Mouse (Mus musculus) small intestine, adult 2 months (tissue): Measurements from ENCODE around the gene Dysf. TPM values are rescaled to one million over a fixed set of nuclear protein-coding genes. Genes with fewer than 3 reads are reported as not detected.
"Not testable (repeated sequence)": the region's sequence is repeated elsewhere in the genome, so short reads cannot be mapped to it uniquely, and the experiment has no call there.

Experiments
- H3K27ac ChIP-seq: fragments of 200-500 bp; 2 replicates; pipeline ENCODE4 v1.5.1; 2012; ENCODE audit warnings: low read depth, low read length, control low read depth, inconsistent platforms; ENCODE audit not compliant: insufficient read depth
- H3K27me3 ChIP-seq: fragments of 200-500 bp; 2 replicates; pipeline ENCODE4 v1.6.1; 2012; ENCODE audit warnings: mild to moderate bottlenecking, moderate library complexity, low read length, inconsistent platforms; ENCODE audit not compliant: control insufficient read depth, insufficient read depth
- H3K36me3 ChIP-seq: fragments of 200-500 bp; 2 replicates; pipeline ENCODE4 v1.6.1; 2012; ENCODE audit warnings: mild to moderate bottlenecking, low read length, control low read depth, inconsistent platforms; ENCODE audit not compliant: control insufficient read depth, insufficient read depth
- H3K4me1 ChIP-seq: fragments of 200-500 bp; 2 replicates; pipeline ENCODE4 v1.6.1; 2012; ENCODE audit warnings: low read length, inconsistent platforms, mixed read lengths; ENCODE audit not compliant: control insufficient read depth, insufficient read depth, insufficient read length
- H3K4me3 ChIP-seq: fragments of 200-500 bp; 2 replicates; pipeline ENCODE4 v1.5.1; 2012; ENCODE audit warnings: low read depth, mild to moderate bottlenecking, control low read depth, inconsistent platforms, low read length, moderate library complexity
- CTCF ChIP-seq: fragments of 200-500 bp; IDR thresholded peaks from 2 replicates; pipeline ENCODE4 v1.5.1; 2012; ENCODE audit warnings: low read depth, mild to moderate bottlenecking, control low read depth, inconsistent platforms, low read length, moderate library complexity, mixed read lengths; ENCODE audit not compliant: insufficient replicate concordance, insufficient read length; ENCODE audit errors: extremely low read depth
- POLR2A ChIP-seq: fragments of 200-500 bp; IDR thresholded peaks from 2 replicates; pipeline ENCODE4 v1.6.1; 2012; ENCODE audit warnings: low read depth, mild to moderate bottlenecking, control low read depth, inconsistent platforms, low read length, moderate library complexity
- WGBS: fragments of 180-500 bp; shearing (Covaris S2); methylation state at CpG from one replicate; pipeline ENCODE4 v1.1.7; 2018; 5-methylcytosine and 5-hydroxymethylcytosine counted together
- polyA plus RNA-seq: library from polyadenylated mRNA; depleted of rRNA; stranded (reverse); fragments of >200 nt; gene quantifications from 2 replicates; pipeline ENCODE4 v1.2.3, GENCODE M21; 2012

The Dysf gene
- polyA plus RNA-seq, 1 experiment, result 7.9 TPM

- Histone ChIP-seq H3K27ac (no peak overlapping the region), H3K36me3 (no peaks in the 10 kb centered on the region), H3K4me3 (no peak overlapping the region), H3K27me3 (no peaks in the 10 kb centered on the region), H3K4me1 (no peaks in the 10 kb centered on the region)
- no peak for TF ChIP-seq CTCF
- TF ChIP-seq POLR2A, result no peak
- WGBS, result 75% methylated on average over 3 of the region's 3 CpGs
These were observed 17.2 kb downstream of the Dysf start for GRCm38 (mm10) chr6:84025636-84026035.

DNA sequence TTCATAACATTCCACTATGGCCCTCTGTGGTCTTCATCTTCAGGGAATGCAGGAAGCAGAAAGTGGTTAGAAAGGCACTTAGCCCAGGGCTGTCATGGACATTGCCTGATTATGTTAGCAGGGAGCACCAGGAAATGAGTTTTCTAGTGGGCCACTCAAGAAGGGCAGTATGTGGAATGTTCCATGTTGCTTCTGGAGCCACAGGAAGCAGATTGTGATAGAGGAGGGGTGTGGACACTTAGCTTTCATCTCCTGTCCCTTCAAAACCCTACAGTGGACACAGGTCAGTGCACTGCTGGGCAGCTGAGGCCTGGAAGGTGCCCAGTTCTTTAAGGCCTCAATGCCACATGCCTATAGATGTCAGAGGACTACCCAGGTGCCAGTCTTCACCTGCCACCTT lies 20.4 kb downstream of the Dysf start:
- Histone ChIP-seq H3K27ac (no peak overlapping the region), H3K36me3 (no peaks in the 10 kb centered on the region), H3K27me3 (no peaks in the 10 kb centered on the region), H3K4me1 (no peaks in the 10 kb centered on the region), H3K4me3 (no peak overlapping the region)
- TF ChIP-seq CTCF (no peak), POLR2A (no peak)

GRCm38 (mm10) chr6:84029775-84030174 lies 21.4 kb downstream of the Dysf start:
- peaks cover 2% of the 10 kb centered on the region; the same call in 1 of the 2 replicates for H3K27me3 ChIP-seq
- H3K4me1 ChIP-seq, result no peaks in the 10 kb centered on the region
- no peaks in the 10 kb centered on the region for H3K36me3 ChIP-seq
- TF ChIP-seq CTCF (no peak), POLR2A (no peak)
- WGBS, result 51% methylated on average over 7 of the region's 7 CpGs
- H3K4me3 ChIP-seq, result no peak overlapping the region
- H3K27ac ChIP-seq, result no peak overlapping the region

DNA sequence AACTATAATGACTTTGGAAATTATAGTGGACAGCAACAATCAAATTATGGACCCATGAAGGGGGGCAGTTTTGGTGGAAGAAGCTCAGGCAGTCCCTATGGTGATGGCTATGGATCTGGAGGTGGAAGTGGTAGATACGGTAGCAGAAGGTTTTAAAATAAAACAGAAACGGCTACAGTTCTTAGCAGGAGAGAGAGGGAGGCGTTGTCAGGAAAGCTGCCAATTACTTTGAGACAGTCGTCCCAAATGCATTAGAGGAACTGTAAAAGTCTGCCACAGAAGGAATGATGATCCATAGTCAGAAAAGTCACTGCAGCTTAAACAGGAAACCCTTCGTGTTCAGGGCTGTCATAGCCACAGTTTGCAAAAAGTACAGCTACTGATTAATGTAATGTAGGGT lies 24.1 kb downstream of the Dysf start:
- not testable (repeated sequence) for H3K36me3 ChIP-seq, H3K4me1 ChIP-seq, H3K4me3 ChIP-seq, H3K27ac ChIP-seq, H3K27me3 ChIP-seq
- 55% methylated on average over 5 of the region's 5 CpGs for WGBS

DNA sequence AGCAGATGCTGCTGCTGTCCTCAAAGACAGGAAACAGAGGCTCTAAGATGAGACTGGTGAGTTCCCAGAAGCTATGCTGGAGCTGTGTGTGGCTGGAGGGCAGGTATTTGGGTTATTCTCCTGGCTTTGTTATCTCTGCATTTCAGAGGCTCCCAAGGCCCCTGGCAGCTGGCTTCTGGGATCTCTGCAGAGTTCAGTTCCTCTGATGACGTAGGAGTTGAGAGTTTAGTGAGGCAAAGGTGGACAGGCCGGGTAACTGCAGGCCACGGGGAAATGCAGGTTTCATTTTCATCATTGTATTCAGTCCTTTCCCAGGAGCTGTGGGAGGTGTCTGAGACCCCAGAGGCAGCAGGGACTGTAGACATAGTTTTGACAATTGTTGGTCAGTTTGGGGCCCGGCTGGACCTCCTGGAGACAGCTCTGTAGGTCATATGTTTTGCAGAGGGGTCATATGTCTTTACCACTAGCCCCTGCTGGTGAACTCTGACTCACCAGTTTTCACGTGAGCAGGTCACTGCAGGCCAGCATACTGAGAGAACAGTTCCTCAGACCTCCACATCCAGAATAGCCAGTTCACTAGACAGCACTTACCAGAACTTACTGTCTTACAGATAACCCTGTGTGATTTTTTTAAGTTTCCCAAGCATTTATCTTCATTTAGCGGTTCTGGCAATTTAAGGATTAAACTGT lies 35.0 kb downstream of the Dysf start:
- no peak for TF ChIP-seq POLR2A
- TF ChIP-seq CTCF, result no peak
- WGBS, result 57% methylated on average over 6 of the region's 6 CpGs
- no peaks in the 10 kb centered on the region for H3K27me3 ChIP-seq

GRCm38 (mm10) chr6:84044679-84045078 lies 36.3 kb downstream of the Dysf start:
- H3K4me3 ChIP-seq, result no peak overlapping the region
- no peaks in the 10 kb centered on the region for H3K27me3 ChIP-seq
- 80% methylated on average over 3 of the region's 3 CpGs for WGBS
- no peak overlapping the region for H3K27ac ChIP-seq
- no peaks in the 10 kb centered on the region for H3K4me1 ChIP-seq
- no peaks in the 10 kb centered on the region for H3K36me3 ChIP-seq
- no peak for TF ChIP-seq POLR2A
- no peak for TF ChIP-seq CTCF

More for the DNA sequence above, 35.0 kb downstream of the Dysf start:
- H3K36me3 ChIP-seq, result no peaks in the 10 kb centered on the region
- no peak overlapping the region for H3K27ac ChIP-seq
- H3K4me3 ChIP-seq, result no peak overlapping the region
- no peaks in the 10 kb centered on the region for H3K4me1 ChIP-seq

GRCm38 (mm10) chr6:84048856-84049255 lies 40.5 kb downstream of the Dysf start:
- no peak overlapping the region for H3K27ac ChIP-seq
- 78% methylated on average over 2 of the region's 2 CpGs for WGBS
- TF ChIP-seq CTCF, result no peak

DNA sequence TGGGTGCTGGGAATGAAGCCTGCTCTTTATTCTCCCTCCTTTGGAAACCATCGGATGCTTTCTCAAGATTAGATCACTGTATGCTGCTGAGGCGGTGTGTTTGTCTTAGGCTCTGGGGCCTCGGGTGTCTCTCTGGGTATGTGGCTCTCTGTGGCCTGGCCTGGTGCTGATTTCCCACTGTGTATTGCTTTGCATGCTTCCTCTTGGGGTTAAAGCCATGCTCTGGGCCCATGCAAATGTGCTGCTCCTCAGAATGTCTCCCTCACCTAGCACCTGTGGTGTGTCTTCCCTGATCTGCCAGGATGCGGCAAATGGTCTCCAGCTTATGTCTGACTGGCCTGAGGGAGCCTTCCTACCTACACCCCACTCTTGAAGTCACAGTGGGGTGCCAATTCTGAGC lies 41.8 kb downstream of the Dysf start:
- no peaks in the 10 kb centered on the region for H3K27me3 ChIP-seq
- no peak overlapping the region for H3K4me3 ChIP-seq
- TF ChIP-seq CTCF (no peak), POLR2A (no peak)
- no peaks in the 10 kb centered on the region for H3K36me3 ChIP-seq
- H3K27ac ChIP-seq, result no peak overlapping the region
- 77% methylated on average over 4 of the region's 4 CpGs for WGBS
- H3K4me1 ChIP-seq, result no peaks in the 10 kb centered on the region

More at GRCm38 (mm10) chr6:84048856-84049255, 40.5 kb downstream of the Dysf start:
- no peaks in the 10 kb centered on the region for H3K4me1 ChIP-seq
- H3K36me3 ChIP-seq, result no peaks in the 10 kb centered on the region
- H3K4me3 ChIP-seq, result no peak overlapping the region
- H3K27me3 ChIP-seq, result no peaks in the 10 kb centered on the region
